Mouse (Mus musculus): ENCODE results near the gene Frmpd2. TPM values are rescaled to one million over a fixed set of nuclear protein-coding genes. Genes with fewer than 3 reads are reported as not detected.

The Frmpd2 gene
- polyA plus RNA-seq, 1 experiment: not detected

DNA sequence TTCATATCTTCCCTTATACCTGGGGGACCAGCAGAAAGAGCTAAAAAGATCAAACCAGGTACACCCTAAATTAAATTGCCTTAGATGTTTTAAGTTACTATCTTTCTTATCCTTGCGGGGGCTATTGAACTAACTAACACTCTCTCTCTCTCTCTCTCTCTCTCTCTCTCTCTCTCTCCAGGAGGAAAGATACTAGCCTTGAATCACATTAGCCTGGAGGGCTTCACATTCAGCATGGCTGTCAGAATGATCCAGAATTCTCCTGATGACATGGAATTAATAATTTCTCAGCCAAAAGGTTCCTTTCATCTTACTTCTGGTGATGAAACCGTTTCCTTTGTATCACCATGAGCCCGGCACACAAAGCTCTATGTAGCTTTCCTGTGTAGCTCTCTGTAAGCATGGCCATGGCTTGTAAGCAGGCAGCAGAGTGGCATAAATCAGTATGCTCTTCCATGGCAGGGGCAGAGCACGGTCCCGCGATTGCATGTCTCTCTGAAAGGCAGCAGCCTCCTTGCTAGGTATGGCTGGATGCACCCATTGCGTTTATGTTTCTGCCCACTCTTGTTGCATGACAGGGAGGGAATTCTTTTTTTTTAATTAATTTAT lies 68.2 kb downstream of the Frmpd2 start:
- TF ChIP-seq MYOG (IDR thresholded peaks at IDR 0.05; ENCODE audit: control insufficient read depth, extremely low read depth, insufficient read length) (no peak), CTCF (IDR thresholded peaks at IDR 0.05; ENCODE audit: control insufficient read depth, insufficient read depth, insufficient read length) (no peak), MAX (IDR thresholded peaks at IDR 0.05) (no peak), USF1 (IDR thresholded peaks at IDR 0.05; ENCODE audit: low read depth) (no peak), FOSL1 (IDR thresholded peaks at IDR 0.05; ENCODE audit: insufficient read depth, low read length, poor library complexity, severe bottlenecking) (no peak)
- Histone ChIP-seq H3K36me3 (ENCODE audit: control insufficient read depth, insufficient read depth) (no peaks in the 10 kb centered on the region), H3K79me2 (ENCODE audit: control insufficient read depth, insufficient read depth) (no peaks in the 10 kb centered on the region), H3K27me3 (ENCODE audit: control insufficient read depth, insufficient read depth, insufficient read length) (peaks cover 31% of the 10 kb centered on the region), H3K4me3 (ENCODE audit: insufficient read depth, poor library complexity, severe bottlenecking) (no peak overlapping the region), H3ac (ENCODE audit: control insufficient read depth, insufficient read length, low read depth) (no peak overlapping the region), H3K79me3 (ENCODE audit: low read depth) (no peaks in the 10 kb centered on the region)

DNA sequence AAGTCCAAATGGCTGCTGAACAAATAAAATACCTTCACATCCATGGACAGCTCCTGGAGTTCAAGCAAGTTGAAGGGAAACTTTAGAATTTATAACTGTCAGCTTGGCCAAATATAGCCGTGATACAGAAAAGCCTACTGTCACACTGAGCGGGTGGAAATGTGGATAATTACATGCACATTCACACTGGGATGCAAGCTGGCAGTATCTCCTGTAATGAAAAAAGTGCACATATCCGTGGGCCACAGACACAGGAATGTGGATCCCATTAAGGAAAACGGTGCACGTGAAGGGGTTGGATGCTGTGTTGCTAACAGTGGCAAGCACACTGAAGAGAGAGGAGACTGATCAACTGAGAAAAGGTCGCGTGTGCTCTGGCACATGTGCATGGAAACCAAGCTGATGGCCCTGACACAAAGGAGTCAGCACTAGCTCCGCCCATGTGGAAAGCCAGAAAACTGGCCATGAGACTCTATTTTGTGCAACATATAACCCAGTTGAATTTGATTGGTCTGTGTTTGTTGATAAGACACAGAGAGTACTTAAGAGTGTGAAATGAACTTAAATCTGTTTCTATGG lies 74.2 kb downstream of the Frmpd2 start:
- TF ChIP-seq MAX (IDR thresholded peaks at IDR 0.05) (no peak), MYOG (IDR thresholded peaks at IDR 0.05; ENCODE audit: control insufficient read depth, extremely low read depth, insufficient read length) (no peak), MYOD1 (IDR thresholded peaks at IDR 0.05; ENCODE audit: control insufficient read depth, insufficient read length, low read depth) (no peak), CEBPB (IDR thresholded peaks at IDR 0.05; ENCODE audit: low read depth) (no peak), CTCF (IDR thresholded peaks at IDR 0.05; ENCODE audit: control insufficient read depth, insufficient read depth, insufficient read length) (no peak), USF1 (IDR thresholded peaks at IDR 0.05; ENCODE audit: low read depth) (no peak), FOSL1 (IDR thresholded peaks at IDR 0.05; ENCODE audit: insufficient read depth, low read length, poor library complexity, severe bottlenecking) (no peak)
- Histone ChIP-seq H3K27me3 (ENCODE audit: control insufficient read depth, insufficient read depth, insufficient read length) (peaks cover 26% of the 10 kb centered on the region), H3K4me3 (ENCODE audit: insufficient read depth, poor library complexity, severe bottlenecking) (no peak overlapping the region), H3K36me3 (ENCODE audit: control insufficient read depth, insufficient read depth) (no peaks in the 10 kb centered on the region), H3K79me3 (ENCODE audit: low read depth) (no peaks in the 10 kb centered on the region), H3K79me2 (ENCODE audit: control insufficient read depth, insufficient read depth) (no peaks in the 10 kb centered on the region), H3ac (ENCODE audit: control insufficient read depth, insufficient read length, low read depth) (no peak overlapping the region)

DNA sequence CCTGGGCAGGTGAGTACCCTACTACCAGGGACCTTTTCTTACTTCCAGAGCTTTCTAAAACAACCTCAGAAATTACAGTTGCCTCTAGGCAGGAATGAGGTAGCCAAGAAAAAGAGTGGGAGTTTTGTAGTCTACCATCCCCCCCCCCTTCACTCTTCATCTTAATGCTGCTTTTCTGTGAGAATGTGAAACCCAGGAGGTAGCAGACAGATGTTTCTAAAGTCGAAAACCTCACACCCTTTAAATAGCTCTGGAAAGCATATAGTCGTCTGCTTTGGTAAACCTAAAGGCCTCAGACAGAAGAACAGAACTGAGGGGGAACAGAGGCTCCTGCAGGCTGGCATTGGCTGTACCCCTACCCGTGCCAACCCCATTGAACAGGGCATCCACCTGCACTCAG lies 77.2 kb downstream of the Frmpd2 start:
- TF ChIP-seq MYOD1 (IDR thresholded peaks at IDR 0.05; ENCODE audit: control insufficient read depth, insufficient read length, low read depth) (no peak), MAX (IDR thresholded peaks at IDR 0.05) (no peak), FOSL1 (IDR thresholded peaks at IDR 0.05; ENCODE audit: insufficient read depth, low read length, poor library complexity, severe bottlenecking) (no peak), CEBPB (IDR thresholded peaks at IDR 0.05; ENCODE audit: low read depth) (no peak), CTCF (IDR thresholded peaks at IDR 0.05; ENCODE audit: control insufficient read depth, insufficient read depth, insufficient read length) (no peak), USF1 (IDR thresholded peaks at IDR 0.05; ENCODE audit: low read depth) (no peak), MYOG (IDR thresholded peaks at IDR 0.05; ENCODE audit: control insufficient read depth, extremely low read depth, insufficient read length) (no peak)
- Histone ChIP-seq H3ac (ENCODE audit: control insufficient read depth, insufficient read length, low read depth) (no peak overlapping the region), H3K36me3 (ENCODE audit: control insufficient read depth, insufficient read depth) (no peaks in the 10 kb centered on the region), H3K4me3 (ENCODE audit: insufficient read depth, poor library complexity, severe bottlenecking) (no peak overlapping the region), H3K79me3 (ENCODE audit: low read depth) (no peaks in the 10 kb centered on the region), H3K79me2 (ENCODE audit: control insufficient read depth, insufficient read depth) (no peaks in the 10 kb centered on the region), H3K27me3 (ENCODE audit: control insufficient read depth, insufficient read depth, insufficient read length) (peaks cover 24% of the 10 kb centered on the region)

DNA sequence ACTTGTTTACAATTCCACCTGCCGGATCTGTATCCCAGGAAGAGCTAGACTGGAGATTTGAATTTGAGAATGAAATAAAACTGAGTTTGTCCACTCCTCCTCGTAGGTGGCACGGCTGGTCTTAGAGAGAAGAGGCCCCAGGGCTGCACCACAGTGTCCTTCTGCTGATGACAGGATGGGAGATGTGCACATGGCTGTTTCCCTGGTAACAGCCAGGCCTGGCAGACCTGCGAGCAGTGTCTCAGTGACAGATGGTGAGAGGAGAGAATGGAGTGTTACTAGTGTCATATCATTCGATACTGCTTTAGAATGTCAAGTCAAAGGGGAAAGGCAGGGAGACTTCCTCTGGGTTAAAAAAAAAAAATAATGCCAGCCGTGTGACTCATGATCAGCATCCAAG lies 78.4 kb downstream of the Frmpd2 start:
- H3K27me3 ChIP-seq (ENCODE audit: control insufficient read depth, insufficient read depth, insufficient read length): peaks cover 21% of the 10 kb centered on the region
- TF ChIP-seq FOSL1 (IDR thresholded peaks at IDR 0.05; ENCODE audit: insufficient read depth, low read length, poor library complexity, severe bottlenecking) (no peak), MYOG (IDR thresholded peaks at IDR 0.05; ENCODE audit: control insufficient read depth, extremely low read depth, insufficient read length) (no peak), CTCF (IDR thresholded peaks at IDR 0.05; ENCODE audit: control insufficient read depth, insufficient read depth, insufficient read length) (no peak), CEBPB (IDR thresholded peaks at IDR 0.05; ENCODE audit: low read depth) (no peak), USF1 (IDR thresholded peaks at IDR 0.05; ENCODE audit: low read depth) (no peak), MYOD1 (IDR thresholded peaks at IDR 0.05; ENCODE audit: control insufficient read depth, insufficient read length, low read depth) (no peak)
- no peaks in the 10 kb centered on the region for H3K36me3 ChIP-seq (ENCODE audit: control insufficient read depth, insufficient read depth)
- no peak overlapping the region for H3K4me3 ChIP-seq (ENCODE audit: insufficient read depth, poor library complexity, severe bottlenecking)
- no peaks in the 10 kb centered on the region for H3K79me2 ChIP-seq (ENCODE audit: control insufficient read depth, insufficient read depth)
- no peak overlapping the region for H3ac ChIP-seq (ENCODE audit: control insufficient read depth, insufficient read length, low read depth)
- no peaks in the 10 kb centered on the region for H3K79me3 ChIP-seq (ENCODE audit: low read depth)

DNA sequence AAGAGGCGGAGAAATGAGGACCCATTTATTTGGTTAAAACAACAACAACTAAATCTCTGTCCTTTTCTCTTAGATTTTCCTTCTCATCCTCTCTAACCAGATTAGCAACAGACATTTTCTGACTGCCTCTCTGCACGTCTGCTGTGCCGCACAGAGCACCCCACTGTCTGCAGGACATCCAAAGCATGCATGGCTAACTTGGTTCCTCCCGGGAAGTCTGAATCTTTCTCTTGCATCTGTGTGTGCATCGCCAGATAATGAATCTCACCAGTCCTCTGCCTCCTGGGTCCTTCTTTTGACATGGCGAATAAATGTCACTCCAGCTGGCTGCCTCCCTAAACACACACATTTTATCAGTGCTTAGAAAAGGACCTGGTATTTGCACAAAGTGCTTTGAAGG lies 99.2 kb downstream of the Frmpd2 start:
- Histone ChIP-seq H3ac (ENCODE audit: control insufficient read depth, insufficient read length, low read depth) (no peak overlapping the region), H3K27me3 (ENCODE audit: control insufficient read depth, insufficient read depth, insufficient read length) (peaks cover 18% of the 10 kb centered on the region), H3K79me3 (ENCODE audit: low read depth) (no peaks in the 10 kb centered on the region), H3K79me2 (ENCODE audit: control insufficient read depth, insufficient read depth) (no peaks in the 10 kb centered on the region), H3K36me3 (ENCODE audit: control insufficient read depth, insufficient read depth) (no peaks in the 10 kb centered on the region), H3K4me3 (ENCODE audit: insufficient read depth, poor library complexity, severe bottlenecking) (no peak overlapping the region)
- TF ChIP-seq CTCF (IDR thresholded peaks at IDR 0.05; ENCODE audit: control insufficient read depth, insufficient read depth, insufficient read length) (no peak), CEBPB (IDR thresholded peaks at IDR 0.05; ENCODE audit: low read depth) (no peak), MYOG (IDR thresholded peaks at IDR 0.05; ENCODE audit: control insufficient read depth, extremely low read depth, insufficient read length) (no peak), USF1 (IDR thresholded peaks at IDR 0.05; ENCODE audit: low read depth) (no peak), MYOD1 (IDR thresholded peaks at IDR 0.05; ENCODE audit: control insufficient read depth, insufficient read length, low read depth) (no peak), FOSL1 (IDR thresholded peaks at IDR 0.05; ENCODE audit: insufficient read depth, low read length, poor library complexity, severe bottlenecking) (no peak), MAX (IDR thresholded peaks at IDR 0.05) (no peak)

Measured in C2C12 (cell line).